Mouse (Mus musculus): ENCODE measurements around the gene Caly. TPM values are rescaled to one million over a fixed set of nuclear protein-coding genes. Genes with fewer than 3 reads are reported as not detected.

The Caly gene
- polyA plus RNA-seq, 1 experiment, result 0.52 TPM

DNA sequence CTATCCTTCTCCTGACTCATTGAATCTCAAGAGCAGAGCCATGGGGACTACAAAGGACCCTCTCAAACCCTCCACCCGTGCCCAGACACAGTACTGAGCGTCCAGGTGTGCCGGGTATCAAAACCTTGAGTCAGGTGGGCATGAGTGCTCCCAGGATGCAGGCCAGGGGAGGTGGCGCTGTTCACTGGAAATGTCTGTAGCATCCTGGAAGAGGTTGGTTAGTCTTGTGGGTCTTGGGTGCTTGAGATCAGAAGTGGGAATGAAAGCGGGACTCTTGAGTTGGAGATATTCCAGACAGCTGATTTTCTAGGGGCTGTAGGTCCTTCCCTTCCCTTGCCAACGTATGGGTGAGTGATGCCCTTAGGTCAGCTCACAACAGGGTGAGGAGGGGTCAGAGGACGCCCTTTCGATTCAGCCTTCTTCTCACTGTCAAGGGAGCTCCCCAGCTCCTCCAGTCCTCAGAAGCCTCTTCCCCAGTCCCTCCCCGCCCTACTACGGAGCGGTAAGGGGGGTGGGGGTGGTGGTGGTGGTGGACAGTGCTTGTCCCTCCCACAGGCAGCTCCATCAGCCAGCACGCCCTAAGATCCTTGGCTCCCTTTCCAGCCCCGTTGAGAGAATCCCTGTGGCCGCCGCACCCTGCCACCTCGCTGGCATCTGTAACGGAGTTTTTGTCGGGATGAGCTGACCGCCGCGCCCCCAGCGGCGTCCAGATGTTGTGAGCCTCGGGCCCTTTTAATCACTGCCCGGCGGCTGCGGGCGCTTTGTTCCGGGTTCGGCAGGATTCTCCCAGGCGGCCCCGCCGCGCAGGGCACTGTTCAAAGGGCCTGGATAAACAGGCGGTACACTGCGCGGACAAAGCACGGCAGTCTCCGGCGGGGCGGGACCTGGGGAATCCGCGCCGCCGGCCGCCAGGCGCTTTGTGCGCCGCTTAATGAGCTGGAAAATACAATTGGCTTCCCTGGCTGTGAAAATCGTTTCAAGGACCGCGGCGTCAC, 24.6 kb downstream of the Caly start:
- H3K4me3 ChIP-seq (ENCODE audit: insufficient read depth, low read depth, low read length), result peak overlapping the region; percentile 1
- DNase-seq, result peak; percentile 53
- H3K27ac ChIP-seq (ENCODE audit: insufficient read depth, low read depth, low read length), result no peak overlapping the region
- H3K4me1 ChIP-seq (ENCODE audit: control insufficient read depth, insufficient read depth, low read length), result no peaks in the 10 kb centered on the region; the same call in 1 of the 2 replicates
- H3K27me3 ChIP-seq (replicated peaks; ENCODE audit: control insufficient read depth, insufficient read depth, low read length), result 0 out of 2 replicates have a peak, but pooled peaks cover 3% of the 10 kb centered on the region
- H3K36me3 ChIP-seq (ENCODE audit: control insufficient read depth, insufficient read depth, low read length), result no peaks in the 10 kb centered on the region
- 5% methylated on average over 53 of the region's 53 CpGs for WGBS
- TF ChIP-seq CTCF (conservative IDR thresholded peaks at IDR 0.05; ENCODE audit: insufficient read depth, insufficient read length, low read depth, low read length) (no peak), POLR2A (IDR thresholded peaks at IDR 0.05; ENCODE audit: low read depth, low read length) (no peak)

DNA sequence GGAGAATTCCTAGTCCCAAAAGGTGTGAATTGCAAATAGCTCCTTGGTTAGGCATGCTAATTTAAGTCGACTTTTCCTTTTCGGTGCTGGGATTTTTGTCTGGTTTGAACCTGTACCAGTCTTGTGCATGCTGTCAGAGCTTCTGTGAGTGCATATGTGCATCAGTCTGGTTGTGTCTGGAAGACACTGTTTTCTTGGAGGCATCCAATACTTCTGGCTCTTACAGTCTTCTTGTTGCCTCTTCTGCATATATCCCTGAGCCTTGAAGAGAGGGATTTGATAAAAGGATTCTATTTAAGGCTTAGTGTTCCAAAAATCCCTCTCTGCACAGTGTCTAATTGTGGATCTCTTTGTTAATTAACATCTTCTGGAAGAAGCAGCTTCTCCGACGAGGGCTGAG, 28.2 kb downstream of the Caly start:
- Histone ChIP-seq H3K27ac (ENCODE audit: insufficient read depth, low read depth, low read length) (no peak overlapping the region), H3K4me1 (ENCODE audit: control insufficient read depth, insufficient read depth, low read length) (peaks cover 6% of the 10 kb centered on the region), H3K36me3 (ENCODE audit: control insufficient read depth, insufficient read depth, low read length) (no peaks in the 10 kb centered on the region), H3K27me3 (replicated peaks; ENCODE audit: control insufficient read depth, insufficient read depth, low read length) (peaks cover 4% of the 10 kb centered on the region; the same call in 1 of the 2 replicates), H3K4me3 (ENCODE audit: insufficient read depth, low read depth, low read length) (no peak overlapping the region)
- 78% methylated on average over 4 of the region's 4 CpGs for WGBS
- TF ChIP-seq POLR2A (IDR thresholded peaks at IDR 0.05; ENCODE audit: low read depth, low read length) (no peak), CTCF (conservative IDR thresholded peaks at IDR 0.05; ENCODE audit: insufficient read depth, insufficient read length, low read depth, low read length) (no peak)
- no peak for DNase-seq

DNA sequence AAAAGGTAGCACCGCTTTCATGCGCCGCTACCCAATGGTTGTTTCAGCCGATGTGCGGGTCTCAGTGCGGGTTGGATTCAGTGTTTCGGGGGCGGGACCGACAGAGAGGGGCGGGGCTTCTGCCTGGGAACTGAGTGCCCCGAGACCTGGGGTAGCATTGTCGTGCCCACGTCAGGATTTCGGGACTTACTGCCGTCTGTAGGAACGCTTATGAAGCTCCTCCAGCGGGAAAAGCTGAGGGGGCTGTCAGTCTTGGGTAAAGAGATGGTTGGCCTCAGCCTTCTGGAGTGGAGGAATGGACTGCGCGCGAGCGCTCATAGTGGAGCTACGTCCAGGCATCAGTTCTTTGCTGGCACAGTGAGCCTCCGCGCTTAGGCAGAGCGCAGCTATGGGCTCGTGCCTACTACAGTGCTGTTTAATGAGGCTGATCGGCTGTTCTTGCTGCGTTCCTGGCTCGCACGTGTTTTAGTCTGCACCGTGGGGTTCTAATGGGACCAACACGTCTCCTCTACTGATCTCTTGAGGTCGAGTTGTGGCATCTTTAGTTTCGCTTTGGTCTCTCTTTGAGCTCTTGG, 33.1 kb downstream of the Caly start:
- H3K36me3 ChIP-seq (ENCODE audit: control insufficient read depth, insufficient read depth, low read length), result no peaks in the 10 kb centered on the region
- TF ChIP-seq CTCF (conservative IDR thresholded peaks at IDR 0.05; ENCODE audit: insufficient read depth, insufficient read length, low read depth, low read length) (no peak), POLR2A (IDR thresholded peaks at IDR 0.05; ENCODE audit: low read depth, low read length) (no peak)
- H3K27me3 ChIP-seq (replicated peaks; ENCODE audit: control insufficient read depth, insufficient read depth, low read length), result peaks cover 6% of the 10 kb centered on the region
- H3K4me1 ChIP-seq (ENCODE audit: control insufficient read depth, insufficient read depth, low read length), result peaks cover 8% of the 10 kb centered on the region; the same call in 1 of the 2 replicates
- H3K27ac ChIP-seq (ENCODE audit: insufficient read depth, low read depth, low read length), result no peak overlapping the region
- peak; percentile 26 for DNase-seq
- WGBS, result under 1% methylated on average over 34 of the region's 34 CpGs
- H3K4me3 ChIP-seq (ENCODE audit: insufficient read depth, low read depth, low read length), result peak overlapping the region; percentile 47

DNA sequence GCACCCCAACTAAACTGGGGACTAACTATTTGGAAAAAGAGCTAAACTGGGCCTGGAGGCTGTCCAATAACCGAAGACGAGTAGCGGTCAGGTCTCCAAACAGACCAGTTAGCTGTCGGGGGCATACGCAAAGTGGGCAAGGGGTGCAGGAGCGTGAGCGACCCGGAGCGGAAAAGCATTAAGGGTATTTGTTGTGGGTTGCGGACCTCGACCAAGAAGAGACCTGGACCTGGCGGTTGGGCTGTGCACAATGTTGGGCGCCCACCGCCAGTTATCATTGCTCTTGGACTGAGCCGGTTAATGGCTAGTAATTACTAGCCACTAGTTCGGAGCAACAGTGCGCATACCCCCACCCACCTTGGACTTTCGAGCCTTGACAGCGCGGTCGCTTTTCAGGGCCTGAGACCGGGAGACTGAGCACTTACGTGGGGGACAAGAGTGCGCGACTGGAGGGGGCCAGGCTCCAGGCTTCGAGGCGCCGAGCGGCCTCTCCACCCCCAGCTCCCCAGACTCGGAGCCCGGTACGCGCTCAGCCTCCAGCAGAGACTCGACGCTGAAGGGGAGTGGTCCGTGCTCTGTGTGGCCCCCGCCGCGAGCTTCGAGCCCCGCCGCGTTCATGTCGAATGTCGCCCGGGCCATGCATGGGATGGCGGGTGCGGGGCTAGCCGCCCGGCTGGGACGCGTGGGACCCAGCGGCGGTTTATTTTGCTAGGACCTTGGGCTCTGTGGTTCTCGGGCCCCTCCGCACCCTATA, 33.8 kb downstream of the Caly start, which contains the start of gene Msx3:
Msx3 (minus strand) TSS at position 729 of the 754 bp plus-strand sequence.
- Histone ChIP-seq H3K27ac (ENCODE audit: insufficient read depth, low read depth, low read length) (no peak within 1 kb of the TSS), H3K27me3 (replicated peaks; ENCODE audit: control insufficient read depth, insufficient read depth, low read length) (peaks cover 6% of the 10 kb centered on the region), H3K4me3 (ENCODE audit: insufficient read depth, low read depth, low read length) (peak within 1 kb of the TSS; percentile 47), H3K4me1 (ENCODE audit: control insufficient read depth, insufficient read depth, low read length) (peaks cover 8% of the 10 kb centered on the region; the same call in 1 of the 2 replicates), H3K36me3 (ENCODE audit: control insufficient read depth, insufficient read depth, low read length) (no peaks in the 10 kb centered on the region)
- TF ChIP-seq POLR2A (IDR thresholded peaks at IDR 0.05; ENCODE audit: low read depth, low read length) (no peak), CTCF (conservative IDR thresholded peaks at IDR 0.05; ENCODE audit: insufficient read depth, insufficient read length, low read depth, low read length) (no peak)
- 2% methylated on average over 56 of the region's 56 CpGs for whole genome bisulfite sequencing
- no peak for DNase-seq

DNA sequence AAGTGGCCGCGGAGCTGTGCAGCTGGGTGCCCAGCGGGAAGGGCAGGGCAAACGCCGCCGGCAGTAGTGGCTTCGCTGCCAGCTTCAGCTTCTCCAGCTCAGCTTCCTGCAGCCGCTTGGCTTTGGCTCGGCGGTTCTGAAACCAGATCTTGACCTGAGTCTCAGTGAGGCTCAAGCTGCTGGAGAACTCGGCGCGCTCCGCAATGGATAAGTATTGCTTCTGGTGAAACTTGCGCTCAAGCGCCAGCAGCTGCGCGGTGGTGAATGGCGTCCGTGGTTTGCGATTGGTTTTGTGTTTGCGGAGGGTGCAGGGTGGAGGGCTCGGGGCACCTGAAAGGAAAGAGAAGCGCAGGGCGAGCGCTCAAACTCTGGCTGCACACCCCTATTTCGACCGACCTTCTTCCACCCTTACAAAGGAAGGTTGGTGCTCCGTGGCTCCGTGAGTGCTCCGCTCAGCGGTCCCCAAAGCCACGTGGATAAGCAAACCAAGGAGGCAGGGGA, 34.5 kb downstream of the Caly start:
- no peaks in the 10 kb centered on the region for H3K36me3 ChIP-seq (ENCODE audit: control insufficient read depth, insufficient read depth, low read length)
- H3K27me3 ChIP-seq (replicated peaks; ENCODE audit: control insufficient read depth, insufficient read depth, low read length), result peaks cover 6% of the 10 kb centered on the region
- 1% methylated on average over 33 of the region's 33 CpGs for WGBS
- H3K27ac ChIP-seq (ENCODE audit: insufficient read depth, low read depth, low read length), result no peak overlapping the region
- peaks cover 8% of the 10 kb centered on the region; the same call in 1 of the 2 replicates for H3K4me1 ChIP-seq (ENCODE audit: control insufficient read depth, insufficient read depth, low read length)
- TF ChIP-seq CTCF (conservative IDR thresholded peaks at IDR 0.05; ENCODE audit: insufficient read depth, insufficient read length, low read depth, low read length) (no peak), POLR2A (IDR thresholded peaks at IDR 0.05; ENCODE audit: low read depth, low read length) (no peak)
- H3K4me3 ChIP-seq (ENCODE audit: insufficient read depth, low read depth, low read length), result peak overlapping the region; percentile 5; the same call in 1 of the 2 replicates
- DNase-seq, result peak; percentile 11

DNA sequence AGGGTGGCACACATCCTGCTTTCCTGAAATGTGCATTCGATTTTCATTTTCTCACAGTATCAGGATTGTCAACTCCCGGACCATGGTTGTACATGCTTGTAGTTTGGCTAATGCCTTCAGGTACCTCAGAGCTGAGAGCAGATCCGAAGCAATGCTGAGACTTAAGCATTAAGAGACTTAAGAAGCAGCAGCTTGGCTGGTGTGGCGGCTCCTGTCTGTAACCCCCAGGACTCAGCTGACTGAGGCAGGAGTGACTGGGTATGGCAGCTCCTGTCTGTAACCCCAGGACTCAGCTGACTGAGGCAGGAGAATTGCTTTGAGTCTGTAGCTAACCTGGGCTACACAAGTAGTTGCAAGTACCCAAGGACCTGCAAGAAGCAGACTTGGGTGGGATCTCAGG, 36.8 kb downstream of the Caly start:
- 85% methylated on average over 4 of the region's 4 CpGs for whole genome bisulfite sequencing
- H3K27ac ChIP-seq (ENCODE audit: insufficient read depth, low read depth, low read length), result no peak overlapping the region
- peaks cover 8% of the 10 kb centered on the region; the same call in 1 of the 2 replicates for H3K4me1 ChIP-seq (ENCODE audit: control insufficient read depth, insufficient read depth, low read length)
- TF ChIP-seq POLR2A (IDR thresholded peaks at IDR 0.05; ENCODE audit: low read depth, low read length), result no peak
- no peak for TF ChIP-seq CTCF (conservative IDR thresholded peaks at IDR 0.05; ENCODE audit: insufficient read depth, insufficient read length, low read depth, low read length)
- no peak for DNase-seq
- peaks cover 6% of the 10 kb centered on the region for H3K27me3 ChIP-seq (replicated peaks; ENCODE audit: control insufficient read depth, insufficient read depth, low read length)
- no peaks in the 10 kb centered on the region for H3K36me3 ChIP-seq (ENCODE audit: control insufficient read depth, insufficient read depth, low read length)
- no peak overlapping the region for H3K4me3 ChIP-seq (ENCODE audit: insufficient read depth, low read depth, low read length)
